Mouse (Mus musculus) retina, postnatal 1 day (tissue): ENCODE measurements around the gene Cd5l.
"Not testable (repeated sequence)": the region's sequence is repeated elsewhere in the genome, so short reads cannot be mapped to it uniquely, and the experiment has no call there.

Experiments
- DNase-seq: peaks from one replicate; pipeline ENCODE4 v3.0.0-alpha.2; 2012

Gene Cd5l

DNA sequence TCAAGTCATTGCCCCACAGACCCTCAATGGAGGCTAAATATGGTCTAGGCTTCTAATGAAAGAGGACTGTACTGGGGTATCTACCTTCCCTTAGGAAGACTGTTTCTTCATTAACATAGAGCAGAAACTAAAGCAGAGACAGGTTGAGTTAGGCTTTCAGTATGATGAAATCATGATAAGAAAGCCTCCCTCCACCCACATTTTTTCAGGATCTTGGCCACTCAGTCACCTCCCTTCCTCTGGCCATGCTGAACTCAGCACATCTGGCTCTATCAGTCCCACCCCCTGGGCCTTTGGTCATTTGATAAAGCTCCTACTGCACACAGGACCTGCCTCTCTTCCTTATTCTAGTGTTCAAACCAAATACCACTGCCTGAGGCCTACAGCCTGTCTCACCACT is at the start of gene Cd5l:
Gene Cd5l, plus strand, starts transcription at position 301 of the 400 bp plus-strand sequence.
- no peak for DNase-seq

DNA sequence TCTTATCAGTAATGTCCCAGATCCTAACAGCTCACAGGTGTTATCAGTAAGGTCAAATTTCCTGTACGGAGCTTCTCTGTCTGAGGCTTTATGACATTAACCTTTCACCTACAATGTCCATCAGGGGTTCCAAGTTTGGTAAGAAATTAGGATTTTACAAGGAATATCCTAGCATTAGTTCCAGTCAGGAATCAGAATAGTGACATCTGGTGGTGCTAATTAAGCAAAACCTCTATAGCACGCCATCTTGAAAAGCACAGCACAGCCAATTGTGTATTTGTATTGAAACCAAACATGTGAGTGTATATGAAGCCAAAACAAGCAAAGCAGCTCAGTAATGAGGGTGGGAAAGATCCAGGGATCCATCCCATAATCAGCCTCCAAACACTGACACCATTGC is 47.8 kb upstream of the Cd5l start:
- DNase-seq = no peak

DNA sequence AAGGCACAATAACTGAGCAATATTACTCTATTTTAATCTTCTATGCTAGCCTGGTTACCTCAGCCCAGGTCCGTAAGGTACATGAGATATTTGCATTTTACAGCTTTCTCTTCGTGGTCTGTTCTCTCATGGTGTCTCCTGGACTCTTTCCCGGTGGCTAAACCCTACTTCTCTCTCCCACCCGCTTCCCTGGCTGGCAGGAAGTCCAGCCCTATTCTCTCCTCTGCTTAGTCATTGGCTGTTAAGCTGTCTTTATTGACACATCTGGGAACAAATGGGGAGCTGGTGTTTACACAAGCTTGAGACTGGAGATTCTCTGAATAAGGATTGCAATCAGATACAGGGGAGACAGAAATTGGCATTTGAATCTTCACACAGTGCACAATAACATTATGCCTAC is 35.1 kb upstream of the Cd5l start:
- peak; percentile 44 for DNase-seq

DNA sequence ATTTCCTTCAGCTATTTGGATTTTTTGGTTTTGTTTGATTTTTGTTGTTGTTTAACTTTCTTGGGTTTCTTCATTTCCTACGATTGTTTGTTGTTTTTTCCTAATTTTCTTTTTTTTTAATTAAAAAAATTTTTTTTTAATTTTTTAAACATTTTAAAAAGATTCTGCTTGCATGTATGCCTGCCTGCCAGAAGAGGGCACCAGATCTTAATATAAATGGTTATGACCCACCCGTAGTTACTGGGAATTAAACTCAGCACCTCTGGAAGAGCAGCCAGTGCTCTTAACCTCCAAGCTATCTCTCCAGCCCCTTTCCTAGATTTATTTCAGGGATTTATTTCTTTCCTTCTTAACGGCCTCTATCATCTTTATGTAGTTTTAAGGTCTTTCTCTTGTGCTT is 33.9 kb upstream of the Cd5l start:
- DNase-seq = peak; percentile 28

DNA sequence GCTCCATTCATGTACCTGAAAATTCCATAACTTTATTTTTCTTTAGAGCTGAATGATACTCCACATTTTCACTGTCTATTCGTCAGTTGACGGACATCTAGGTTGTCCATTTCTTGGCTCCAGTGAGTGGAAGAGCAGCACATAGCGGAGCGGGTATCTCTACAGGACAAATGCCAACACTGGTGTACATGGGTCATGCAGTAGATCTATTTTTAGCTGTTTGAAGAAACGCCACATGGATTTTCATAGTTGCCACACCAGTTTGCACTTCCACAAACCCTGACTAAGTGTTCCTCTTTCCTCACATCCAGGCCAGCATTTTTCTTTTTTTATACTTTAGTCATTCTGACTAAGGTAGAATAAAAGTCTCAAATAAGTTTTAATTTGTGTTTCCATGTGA is 19.8 kb upstream of the Cd5l start:
- DNase-seq = no peak

DNA sequence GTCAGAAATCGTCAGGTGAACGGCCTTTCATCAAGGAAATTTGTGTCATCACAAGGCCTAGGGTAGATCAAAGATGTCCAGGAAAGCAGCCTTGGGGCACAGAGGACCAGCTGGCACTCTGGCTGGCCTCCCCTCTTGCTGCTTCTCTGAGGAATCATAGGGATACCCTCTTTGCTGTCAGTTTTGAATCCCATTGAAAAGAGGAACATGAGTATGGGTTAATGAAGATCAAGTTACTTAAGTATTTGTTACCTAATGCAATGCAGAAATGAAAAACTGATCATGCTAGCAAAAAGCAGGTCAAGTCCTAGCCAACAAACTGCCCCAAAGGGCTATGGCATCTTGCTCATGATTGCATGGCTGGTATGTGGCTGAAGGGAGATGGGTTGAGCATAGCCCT is 6.7 kb upstream of the Cd5l start:
- not testable (repeated sequence) for DNase-seq

DNA sequence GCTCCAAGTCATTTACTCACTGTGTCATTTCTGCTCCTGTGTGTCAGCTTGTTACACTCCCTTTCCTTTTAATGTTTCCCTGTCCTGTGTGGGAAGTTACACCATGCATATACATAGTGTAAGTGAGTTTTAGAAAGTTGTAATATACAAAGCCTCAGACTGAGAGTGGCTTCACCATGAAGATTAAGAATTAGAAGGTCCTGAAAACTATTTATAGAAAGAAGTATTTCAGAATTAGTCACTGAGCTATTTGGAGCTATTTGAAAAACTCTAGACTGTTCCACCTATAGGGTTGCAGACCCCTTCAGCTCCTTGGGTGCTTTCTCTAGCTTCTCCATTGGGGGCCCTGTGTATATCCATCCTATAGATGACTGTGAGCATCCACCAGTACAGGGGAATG is 1.5 kb downstream of the Cd5l start:
- no peak for DNase-seq

DNA sequence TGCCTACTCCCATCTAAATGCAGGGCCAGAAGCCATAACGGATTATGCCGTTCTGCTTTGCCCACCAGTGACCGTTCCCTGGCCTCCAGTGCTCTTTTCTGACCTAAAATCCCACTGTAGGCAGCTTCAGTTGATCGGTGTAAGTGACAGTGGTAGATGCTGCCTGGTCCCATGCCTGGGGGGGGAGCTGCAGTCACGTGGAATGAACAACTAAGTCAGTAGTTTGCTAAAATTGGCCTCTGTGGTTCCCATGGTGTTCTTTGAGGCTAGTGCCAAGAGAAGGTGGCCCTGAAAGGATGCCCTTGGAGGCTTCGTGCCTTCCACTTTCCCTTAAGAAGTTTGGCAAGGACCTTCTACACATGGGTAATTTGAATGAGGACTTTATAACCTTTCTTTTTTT is 2.8 kb downstream of the Cd5l start:
- DNase-seq = no peak

DNA sequence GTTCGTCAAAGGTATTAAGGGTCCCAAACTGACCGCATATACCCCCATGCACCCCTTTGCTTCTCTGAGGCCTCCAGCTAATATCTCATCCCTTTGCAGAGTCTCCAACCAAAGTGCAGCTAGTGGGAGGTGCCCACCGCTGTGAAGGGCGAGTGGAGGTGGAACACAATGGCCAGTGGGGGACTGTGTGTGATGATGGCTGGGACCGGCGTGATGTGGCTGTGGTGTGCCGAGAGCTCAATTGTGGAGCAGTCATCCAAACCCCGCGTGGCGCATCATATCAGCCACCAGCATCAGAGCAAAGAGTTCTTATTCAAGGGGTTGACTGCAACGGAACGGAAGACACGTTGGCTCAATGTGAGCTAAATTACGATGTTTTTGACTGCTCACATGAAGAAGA is 8.0 kb downstream of the Cd5l start:
- no peak for DNase-seq

DNA sequence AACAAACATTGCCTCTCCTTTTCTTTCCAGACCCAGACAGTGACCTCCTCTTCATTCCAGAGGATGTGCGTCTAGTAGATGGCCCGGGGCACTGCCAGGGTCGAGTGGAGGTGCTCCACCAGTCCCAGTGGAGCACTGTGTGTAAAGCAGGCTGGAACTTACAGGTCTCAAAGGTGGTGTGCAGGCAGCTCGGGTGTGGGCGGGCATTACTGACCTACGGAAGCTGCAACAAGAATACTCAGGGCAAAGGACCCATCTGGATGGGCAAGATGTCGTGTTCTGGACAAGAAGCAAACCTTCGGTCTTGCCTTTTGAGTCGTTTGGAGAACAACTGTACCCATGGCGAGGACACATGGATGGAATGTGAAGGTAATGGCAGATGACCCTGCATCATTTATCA is 9.8 kb downstream of the Cd5l start:
- DNase-seq = no peak

DNA sequence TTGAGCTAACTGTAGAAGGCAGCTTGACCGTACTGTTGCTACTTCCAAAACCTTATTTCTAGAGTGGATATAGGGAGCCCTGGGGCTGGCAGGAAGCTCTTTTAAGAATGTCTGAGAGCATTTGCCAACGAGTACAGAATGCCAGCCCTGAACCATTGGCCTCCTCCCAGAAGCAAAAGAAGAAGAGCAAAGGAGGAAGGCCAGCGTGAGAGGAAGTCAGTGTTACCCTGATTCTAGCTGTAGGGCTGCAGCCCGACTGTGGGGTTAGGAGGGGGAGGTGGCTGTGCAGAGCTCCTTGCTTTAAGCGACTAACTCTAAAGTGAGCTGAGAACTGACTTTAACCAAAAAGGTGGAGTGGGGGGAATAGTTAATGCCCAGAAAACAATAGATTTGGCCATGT is 11.5 kb downstream of the Cd5l start:
- DNase-seq = no peak

DNA sequence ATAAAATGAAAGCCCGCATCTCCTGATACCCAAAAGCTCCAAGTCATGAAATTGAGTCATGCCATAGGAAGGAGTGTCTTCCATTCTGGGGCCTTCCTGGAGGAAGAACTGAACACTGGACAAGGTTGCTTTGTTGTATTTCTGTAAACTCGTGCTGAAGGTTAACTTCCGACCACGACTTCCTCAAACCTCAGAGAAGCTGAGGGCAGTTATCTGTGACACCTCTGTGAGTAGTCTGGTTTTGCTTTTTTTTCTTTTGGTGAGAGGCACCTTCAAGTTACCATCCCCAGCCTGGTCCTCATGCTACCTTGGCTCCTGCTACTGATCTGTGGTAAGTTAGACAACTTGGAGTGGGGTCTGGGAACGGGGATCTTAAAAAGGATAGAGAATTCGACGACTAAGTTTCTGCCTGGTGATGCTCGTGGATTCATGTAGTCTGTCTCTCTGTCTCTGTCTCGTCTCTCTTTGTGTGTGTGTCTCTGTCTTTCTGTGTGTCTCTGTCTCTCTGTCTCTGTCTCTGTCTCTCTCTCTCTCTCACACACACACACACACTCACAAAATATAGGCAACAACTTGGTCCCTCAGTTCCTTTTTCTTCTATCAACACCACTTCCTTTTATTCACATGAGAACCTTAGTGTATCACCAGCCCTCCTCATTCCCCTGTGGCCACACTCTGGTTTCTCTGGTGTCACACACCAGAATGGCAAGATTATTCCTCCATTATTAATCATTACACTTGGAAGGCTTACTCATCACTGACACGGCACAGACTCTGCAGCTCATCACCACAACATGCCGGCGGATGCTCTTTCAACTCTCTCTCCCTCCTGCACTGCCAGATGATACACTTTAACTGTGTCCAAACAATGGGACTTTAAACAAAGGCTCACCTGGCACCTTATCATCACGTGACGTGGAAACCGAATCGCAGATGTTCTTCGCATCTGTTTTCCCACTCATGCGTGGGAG is 18.8 kb downstream of the Cd5l start, which contains the start of gene Fcrl1:
Gene Fcrl1, plus strand, starts transcription at position 193 of the 971 bp plus-strand sequence.
- DNase-seq = no peak

DNA sequence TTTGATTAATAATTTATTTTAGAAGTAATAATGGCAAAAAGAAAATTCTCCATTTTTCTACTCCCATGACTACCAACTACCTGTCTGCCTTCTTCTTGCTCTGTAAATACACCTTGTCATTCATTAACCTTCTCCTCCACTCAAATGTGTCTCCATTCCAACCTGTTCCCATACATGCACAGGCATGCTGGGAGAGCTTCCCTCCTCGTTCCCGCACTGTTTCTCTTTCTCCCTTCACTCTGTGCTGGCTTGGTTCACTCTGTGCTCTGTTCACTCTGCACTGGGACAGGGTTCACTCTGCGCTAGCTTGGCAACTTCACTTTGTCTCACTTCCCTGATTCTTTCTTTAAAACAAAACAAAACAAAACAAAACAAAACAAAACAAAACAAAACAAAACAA is 19.5 kb downstream of the Cd5l start:
- DNase-seq = no peak

DNA sequence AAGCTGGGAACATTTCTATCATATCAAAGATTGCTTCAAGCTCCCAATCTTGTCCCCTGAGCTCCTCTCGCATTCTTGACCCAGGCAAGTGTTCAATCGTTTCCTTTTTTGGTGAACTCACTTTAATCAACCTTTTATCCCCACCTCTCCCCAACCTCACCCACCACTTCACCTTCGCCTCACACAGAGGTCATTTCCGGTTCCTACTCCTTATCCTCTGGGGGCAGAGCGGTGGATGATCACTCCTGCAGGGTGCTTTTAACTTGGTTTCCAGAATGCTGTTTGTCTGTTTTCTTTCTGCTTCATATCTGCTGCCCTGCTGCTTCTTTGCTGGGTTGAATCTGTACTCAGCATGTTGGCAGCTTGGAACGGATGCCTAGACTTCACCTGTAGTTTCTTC is 20.0 kb downstream of the Cd5l start:
- no peak for DNase-seq

DNA sequence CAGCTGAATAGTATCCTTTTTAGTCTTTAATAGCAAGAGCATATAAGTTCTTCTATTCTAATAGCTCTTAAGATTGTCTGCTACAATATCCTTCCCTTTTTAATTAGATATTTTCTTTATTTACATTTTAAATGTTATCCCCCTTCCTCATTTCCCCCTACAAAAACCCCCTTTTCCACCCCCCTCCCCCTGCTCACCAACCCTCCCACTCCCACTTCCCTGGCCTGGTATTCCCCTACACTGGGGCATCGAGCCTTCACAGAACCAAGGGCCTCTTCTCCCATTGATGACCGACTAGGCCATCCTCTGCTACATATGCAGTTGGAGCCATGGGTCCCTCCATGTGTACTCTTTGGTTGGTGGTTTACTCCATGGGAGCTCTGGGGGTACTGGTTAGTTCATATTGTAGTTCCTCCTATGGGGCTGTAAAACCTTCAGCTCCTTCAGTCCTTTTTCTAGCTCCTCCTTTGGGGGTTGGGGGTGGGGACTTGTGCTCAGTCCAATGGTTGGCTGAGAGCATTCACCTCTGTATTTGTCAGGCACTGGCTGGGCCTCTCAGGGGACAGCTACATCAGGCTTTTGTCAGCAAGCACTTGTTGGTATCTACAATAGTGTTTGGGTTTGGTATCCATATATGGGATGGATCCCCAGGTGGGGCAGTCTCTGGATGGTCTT is 22.1 kb downstream of the Cd5l start:
- DNase-seq = not testable (repeated sequence)

DNA sequence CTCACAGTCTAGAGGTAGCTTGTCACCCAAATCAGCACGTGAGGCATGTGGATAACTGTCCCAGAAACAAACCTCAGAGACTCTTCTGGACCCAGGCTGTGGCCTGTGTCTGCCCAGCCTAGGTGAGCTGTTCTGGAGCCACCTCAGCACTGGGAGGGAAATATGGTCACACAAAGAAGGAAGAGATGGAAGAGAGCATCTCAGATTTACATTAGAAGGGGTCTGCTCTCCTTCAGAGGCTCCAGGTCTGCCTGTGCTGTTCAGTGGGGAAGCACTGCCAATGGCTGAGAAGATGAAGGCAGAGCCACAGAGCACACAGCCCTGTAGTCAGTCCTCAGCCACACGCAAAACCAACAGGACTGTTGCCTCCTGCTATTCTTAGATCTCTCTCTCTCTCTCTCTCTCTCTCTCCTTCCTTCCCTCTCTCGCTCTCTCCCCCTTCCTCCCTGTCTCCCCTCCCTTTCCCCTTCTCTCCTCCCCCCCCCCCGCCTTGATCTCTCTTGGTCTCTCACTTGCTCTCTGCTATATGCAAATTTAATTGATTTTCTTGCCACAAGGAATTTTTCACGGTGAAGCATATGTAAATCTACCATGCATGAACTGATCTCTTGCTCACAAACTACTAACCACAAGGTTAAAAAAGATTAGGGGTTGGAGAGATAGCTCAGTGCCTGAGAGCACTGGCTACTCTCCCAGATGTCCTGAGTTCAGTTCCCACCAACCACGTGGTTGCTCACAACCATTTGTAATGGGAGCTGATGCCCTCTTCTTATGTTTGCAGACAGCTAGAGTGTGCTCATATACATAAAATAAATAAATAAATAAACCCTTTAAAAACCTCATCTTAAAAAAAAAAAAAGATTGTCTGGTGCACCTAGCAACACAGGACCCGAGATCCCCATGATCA is 24.4 kb downstream of the Cd5l start:
- DNase-seq = peak; percentile 12

DNA sequence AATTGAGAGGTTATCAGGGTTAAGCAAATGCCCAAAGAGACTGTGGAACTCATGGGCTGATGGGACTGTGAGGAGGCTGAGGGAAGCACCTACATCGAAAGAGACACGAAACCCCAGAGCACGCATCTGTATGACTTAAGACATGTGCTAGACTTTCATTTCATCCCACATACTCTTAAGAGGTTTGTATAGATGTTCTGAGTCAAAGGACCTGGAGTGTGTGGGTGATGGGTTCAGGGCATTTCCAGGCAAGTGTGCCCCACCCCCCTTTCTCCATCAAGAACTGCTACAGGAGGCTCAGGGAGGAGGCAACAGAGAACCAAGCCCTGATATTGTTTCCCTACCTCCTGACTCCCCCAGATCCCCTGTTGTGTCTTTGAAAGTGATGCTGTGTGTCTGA is 25.6 kb downstream of the Cd5l start:
- DNase-seq = no peak

DNA sequence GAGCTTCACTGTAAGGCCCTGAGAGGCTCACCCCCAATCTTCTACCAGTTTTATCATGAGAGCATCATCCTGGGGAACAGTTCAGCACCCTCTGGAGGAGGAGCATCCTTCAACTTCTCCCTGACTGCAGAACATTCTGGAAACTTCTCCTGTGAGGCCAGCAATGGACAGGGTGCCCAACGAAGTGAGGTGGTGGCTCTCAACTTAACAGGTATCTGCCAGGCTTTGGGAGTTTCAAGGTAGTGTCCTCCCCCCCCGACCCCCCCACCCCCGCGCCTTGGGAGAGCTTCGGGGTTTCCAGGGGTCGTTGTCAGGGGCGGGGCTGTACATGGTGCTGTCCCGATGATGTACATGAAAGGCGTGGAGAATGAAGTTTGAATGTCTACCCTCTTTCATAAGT is 27.4 kb downstream of the Cd5l start:
- DNase-seq = no peak

DNA sequence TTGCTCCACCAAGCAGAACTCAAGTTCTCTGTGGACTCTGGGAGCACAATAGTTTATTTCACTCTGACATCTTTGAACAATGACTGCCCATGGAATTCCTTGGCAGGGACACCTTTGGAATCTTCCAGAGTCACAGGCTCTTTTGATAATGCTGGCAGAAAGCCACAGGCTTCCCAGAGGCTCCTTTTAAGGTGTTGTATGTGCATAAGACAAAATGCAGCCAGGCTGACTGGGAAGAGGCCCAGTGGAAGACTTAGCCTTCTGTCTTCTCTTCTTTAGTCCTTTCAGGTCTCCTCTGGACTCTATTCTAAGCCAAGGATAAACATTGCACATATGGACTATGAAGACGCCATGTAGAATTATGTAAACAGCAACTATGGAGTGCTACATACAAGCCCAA is 33.3 kb downstream of the Cd5l start:
- no peak for DNase-seq

DNA sequence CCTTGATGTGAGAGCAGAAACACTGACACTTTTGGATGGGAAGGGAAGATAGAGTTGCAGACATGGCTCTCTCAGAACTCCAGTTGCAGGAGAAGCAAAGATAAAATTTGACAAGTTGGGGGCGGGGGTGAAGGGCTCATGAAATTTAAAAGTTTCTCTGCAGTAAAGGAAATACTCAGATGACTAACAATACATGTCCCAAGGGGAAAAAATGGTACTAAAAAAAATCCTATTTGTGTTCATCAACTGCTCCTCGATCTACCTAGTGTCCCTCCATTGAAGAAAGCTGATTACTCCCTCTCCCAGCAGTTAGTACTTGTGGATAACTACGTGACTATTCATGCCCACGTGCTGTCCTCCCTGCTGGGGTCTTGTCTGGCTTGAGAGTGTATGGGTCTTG is 41.1 kb downstream of the Cd5l start:
- DNase-seq = no peak

DNA sequence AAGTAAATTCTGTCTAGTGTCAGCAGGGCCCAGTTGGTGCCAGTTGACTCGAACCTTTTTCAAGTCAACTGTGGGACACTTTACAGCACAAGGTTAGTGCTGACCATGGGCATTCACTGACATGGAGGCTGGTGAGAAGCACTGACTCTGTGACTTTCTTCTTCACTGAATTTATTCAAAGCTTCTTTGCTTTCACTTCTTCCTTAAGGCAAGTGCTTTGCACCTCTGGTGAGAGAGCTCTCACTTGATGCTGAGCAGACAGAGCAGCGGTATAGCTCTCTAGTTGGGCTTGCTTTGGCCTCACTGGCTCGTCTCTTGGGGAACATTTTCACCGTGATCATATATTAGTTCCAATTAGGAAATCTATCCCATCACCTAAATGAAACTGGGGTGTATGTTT is 42.2 kb downstream of the Cd5l start:
- no peak for DNase-seq

DNA sequence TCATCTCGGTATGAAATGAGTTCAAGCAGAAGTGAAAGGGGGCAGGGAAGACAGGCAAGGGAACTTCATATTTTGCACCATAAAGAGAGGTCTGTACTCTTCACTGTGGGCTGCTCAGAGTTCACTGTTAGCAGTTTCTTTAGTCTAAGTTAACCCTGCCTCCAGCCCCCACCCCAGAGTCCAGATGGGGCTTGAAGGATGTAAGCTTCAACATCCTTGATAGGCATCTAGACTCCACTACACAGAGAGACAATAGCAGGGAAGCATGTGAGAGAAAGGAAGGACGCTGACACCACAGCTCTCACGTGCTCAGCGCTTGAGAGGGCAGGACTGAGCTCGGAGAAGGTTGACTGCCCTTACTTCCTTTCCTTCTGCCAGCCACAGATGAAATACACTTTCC is 43.6 kb downstream of the Cd5l start:
- DNase-seq = no peak

DNA sequence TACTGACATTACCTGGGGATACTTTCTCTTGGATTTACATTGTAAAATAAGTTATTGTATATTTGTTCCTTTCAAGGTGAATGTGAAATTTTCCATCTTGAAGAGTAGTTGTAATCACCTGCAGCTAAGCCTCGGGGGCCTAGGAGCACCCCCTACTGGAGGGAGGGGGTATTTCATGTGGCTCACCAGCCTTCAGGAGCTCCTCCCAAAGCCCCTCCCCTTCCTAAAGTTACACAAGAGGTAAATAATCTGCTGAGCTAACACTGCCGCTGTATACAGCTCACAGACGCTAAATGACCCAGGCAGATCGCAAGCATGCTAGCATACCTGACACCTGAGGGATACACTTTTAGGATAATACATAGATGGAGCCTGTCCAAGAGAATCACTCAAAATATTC is 50.5 kb downstream of the Cd5l start:
- peak; percentile 51 for DNase-seq
